Mouse (Mus musculus) neutrophil, adult 5-6 weeks (primary cell): Measurements from ENCODE around the gene Disp1. TPM values are rescaled to one million over a fixed set of nuclear protein-coding genes. Genes with fewer than 3 reads are reported as not detected.

ENCODE experiments used
- ATAC-seq: fragments of 151-379, 151-347 bp; 2 replicates; pipeline ENCODE4 v1.8.0; 2017; ENCODE audit warnings: mild to moderate bottlenecking, moderate TSS enrichment; ENCODE audit not compliant: insufficient number of reproducible peaks, poor library complexity, low FRiP score, severe bottlenecking; ENCODE audit errors: extremely low read depth
- total RNA-seq: library from RNA; stranded (forward); fragments of 200-1000 nt; gene quantifications from 2 replicates; pipeline ENCODE4 v1.2.3, GENCODE M21; 2017

Disp1 gene
- 9.5 and 14.1 TPM in 2 replicates for total RNA-seq

- peak; percentile 74 for ATAC-seq
Measured at GRCm38 (mm10) chr1:183220796-183221718, at the start of gene Disp1. Disp1 (minus strand) TSS chr1:183221522.

GRCm38 (mm10) chr1:183267666-183268065 is 46.3 kb upstream of the Disp1 start:
- ATAC-seq: no peak

GRCm38 (mm10) chr1:183265921-183266467 is 44.7 kb upstream of the Disp1 start:
- ATAC-seq: peak; percentile 69

- ATAC-seq: peak; percentile 79
Measured at GRCm38 (mm10) chr1:183264145-183265008, 43.1 kb upstream of the Disp1 start.

- ATAC-seq: no peak
Measured at GRCm38 (mm10) chr1:183252574-183252973, 31.3 kb upstream of the Disp1 start.

GRCm38 (mm10) chr1:183251818-183252217 is 30.5 kb upstream of the Disp1 start:
- ATAC-seq: no peak

GRCm38 (mm10) chr1:183250612-183251011 is 29.3 kb upstream of the Disp1 start:
- ATAC-seq: no peak

GRCm38 (mm10) chr1:183248144-183248543 is 26.8 kb upstream of the Disp1 start:
- no peak for ATAC-seq

- ATAC-seq: peak; percentile 72; the same call in 1 of the 2 replicates
Measured at GRCm38 (mm10) chr1:183243293-183243692, 22.0 kb upstream of the Disp1 start.

- no peak for ATAC-seq
Measured at GRCm38 (mm10) chr1:183237901-183238300, 16.6 kb upstream of the Disp1 start.

- no peak for ATAC-seq
Measured at GRCm38 (mm10) chr1:183236460-183236859, 15.1 kb upstream of the Disp1 start.

- no peak for ATAC-seq
Measured at GRCm38 (mm10) chr1:183233679-183234174, 12.4 kb upstream of the Disp1 start.

GRCm38 (mm10) chr1:183232985-183233678 is 11.8 kb upstream of the Disp1 start:
- no peak for ATAC-seq

- no peak for ATAC-seq
Measured at GRCm38 (mm10) chr1:183227469-183227868, 6.1 kb upstream of the Disp1 start.

GRCm38 (mm10) chr1:183219021-183219420 is 2.3 kb downstream of the Disp1 start:
- ATAC-seq: no peak

- no peak for ATAC-seq
Measured at GRCm38 (mm10) chr1:183216691-183217090, 4.6 kb downstream of the Disp1 start.

GRCm38 (mm10) chr1:183215706-183216105 is 5.6 kb downstream of the Disp1 start:
- ATAC-seq: no peak

GRCm38 (mm10) chr1:183213850-183214249 is 7.5 kb downstream of the Disp1 start:
- ATAC-seq: no peak
